Mouse (Mus musculus): ENCODE results near the gene Ccr2.
"Not testable (repeated sequence)": the region's sequence is repeated elsewhere in the genome, so short reads cannot be mapped to it uniquely, and the experiment has no call there.

The Ccr2 gene

DNA sequence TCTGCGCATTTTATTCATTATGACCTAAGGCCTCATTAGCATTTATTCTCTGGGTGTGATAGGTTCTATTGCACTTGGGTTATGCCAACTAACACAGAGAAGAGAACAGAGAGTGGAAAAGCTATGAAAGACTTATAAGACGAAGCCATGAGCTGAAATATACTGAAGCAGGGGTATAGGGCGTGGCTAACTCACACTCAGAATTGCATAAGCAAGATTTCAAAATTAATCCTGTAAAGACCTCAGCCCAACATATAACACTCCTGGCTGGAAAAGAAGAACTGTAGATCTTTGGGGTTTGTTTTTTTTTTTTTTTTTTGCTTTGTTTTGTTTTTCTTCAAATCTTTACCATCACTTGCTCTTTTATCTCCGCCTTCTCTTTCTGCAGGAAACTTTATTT, at the start of gene Ccr2:
Gene Ccr2 (plus strand): TSS at position 228 of the 400 bp plus-strand sequence.
- DNase-seq, result no peak

DNA sequence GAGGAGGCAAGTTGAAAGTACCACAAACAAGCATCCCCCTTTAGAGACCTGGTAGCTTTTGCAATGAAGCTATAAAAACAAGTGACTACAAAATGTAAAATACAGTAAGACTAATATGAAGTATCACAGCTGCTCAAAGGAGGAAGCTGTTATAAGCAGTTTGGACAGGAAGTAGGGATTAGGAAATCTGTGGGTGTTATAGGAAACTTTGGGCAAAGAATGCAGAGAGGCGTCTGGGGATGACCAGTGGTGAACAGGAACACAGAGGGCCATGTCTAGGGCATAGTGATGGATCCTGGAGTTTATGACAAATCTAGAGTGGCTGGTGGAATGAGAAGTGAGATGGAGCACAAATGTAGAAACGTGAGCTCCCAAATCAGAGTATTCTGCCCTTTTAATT, 48.2 kb upstream of the Ccr2 start:
- DNase-seq, result no peak

DNA sequence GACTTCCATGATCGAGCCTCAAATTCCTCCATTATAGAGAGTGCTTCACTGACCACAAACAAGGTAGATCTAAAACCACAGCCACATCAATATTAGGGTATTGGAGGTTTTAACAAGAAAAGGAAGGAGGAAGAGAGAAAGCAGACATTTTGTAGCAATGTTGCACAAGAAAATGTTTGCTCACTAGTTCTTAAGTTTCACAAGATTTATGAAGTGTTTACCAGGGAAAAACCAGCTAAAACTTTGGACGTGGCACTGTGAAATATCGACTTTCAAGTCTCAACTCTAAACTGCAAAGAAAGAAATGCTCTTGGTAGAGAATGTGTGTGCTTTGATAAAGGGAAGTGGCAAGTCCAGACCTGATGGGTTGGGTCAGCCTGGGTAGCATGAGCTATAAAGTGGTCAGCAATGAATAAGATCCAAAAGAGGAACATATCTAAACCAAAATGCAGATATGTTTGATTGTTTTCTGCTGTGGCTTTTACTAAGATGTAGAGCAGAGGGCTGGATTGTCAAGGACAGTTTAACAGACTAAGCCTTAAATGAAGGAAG, 45.5 kb upstream of the Ccr2 start:
- no peak for DNase-seq

DNA sequence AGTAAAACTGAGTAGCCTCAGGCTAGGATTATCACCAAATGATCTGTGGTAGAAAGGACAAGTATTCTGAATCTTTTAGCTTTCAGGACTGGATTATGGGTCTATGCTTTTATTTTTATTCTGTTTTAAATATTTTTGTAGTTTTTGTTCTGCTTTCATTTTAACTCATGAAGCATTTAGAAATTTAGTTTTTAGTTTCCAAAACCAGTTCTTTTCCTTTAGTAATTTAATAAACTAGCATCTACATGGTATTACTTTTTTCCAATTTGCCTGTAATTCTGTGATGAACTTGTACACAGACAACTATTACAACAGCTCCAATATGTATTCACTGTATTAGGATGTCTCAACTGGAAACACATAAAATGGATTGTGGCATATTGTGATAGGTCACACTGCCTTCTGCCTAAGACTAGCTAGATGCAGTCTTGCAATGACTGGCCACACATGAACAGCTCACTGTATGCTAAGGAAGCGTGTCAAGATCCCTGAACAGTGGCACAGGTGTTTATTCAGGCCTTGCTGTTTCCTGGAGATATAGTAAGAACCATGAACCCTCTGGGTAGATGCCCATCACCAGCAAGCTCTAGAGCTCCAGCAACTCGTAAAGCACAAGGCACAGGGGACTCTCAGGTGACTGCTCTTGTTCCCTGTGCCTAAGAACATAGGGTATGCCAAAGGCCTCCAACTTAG, 41.9 kb upstream of the Ccr2 start:
- no peak for DNase-seq

DNA sequence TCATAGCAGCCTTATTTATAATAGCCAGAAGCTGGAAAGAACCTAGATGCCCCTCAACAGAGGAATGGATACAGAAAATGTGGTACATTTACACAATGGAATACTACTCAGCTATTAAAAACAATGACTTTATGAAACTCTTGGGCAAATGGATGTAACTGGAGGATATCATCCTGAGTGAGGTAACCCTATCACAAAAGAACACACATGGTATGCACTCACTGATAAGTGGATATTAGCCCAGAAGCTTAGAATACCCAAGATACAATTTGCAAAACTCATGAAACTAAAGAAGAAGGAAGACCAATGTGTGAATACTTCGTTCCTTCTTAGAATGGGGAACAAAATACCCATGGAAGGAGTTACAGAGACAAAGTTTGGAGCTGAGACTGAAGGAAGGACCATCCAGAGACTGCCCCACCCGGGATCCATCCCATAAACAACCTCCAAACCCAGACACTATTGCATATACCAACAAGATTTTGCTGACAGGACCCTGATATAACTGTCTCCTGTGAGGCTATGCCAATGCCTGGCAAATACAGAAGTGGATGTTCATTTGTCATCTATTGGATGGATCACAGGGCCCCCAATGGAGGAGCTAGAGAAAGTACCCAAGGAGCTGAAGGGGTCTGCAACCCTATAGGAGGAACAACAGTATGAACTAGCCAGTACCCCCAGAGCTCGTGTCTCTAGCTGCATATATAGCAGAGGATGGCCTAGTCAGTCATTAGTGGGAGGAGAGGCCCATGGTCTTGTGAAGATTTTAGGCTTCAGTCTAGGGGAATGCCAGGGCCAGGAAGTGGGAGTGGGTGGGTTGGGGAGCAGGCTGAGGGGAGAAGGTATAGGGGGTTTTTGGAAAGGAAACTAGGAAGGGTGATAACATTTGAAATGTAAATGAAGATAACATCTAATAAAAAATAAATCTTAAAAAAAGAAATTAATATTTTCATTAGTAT, 40.0 kb upstream of the Ccr2 start:
- DNase-seq, result not testable (repeated sequence)

DNA sequence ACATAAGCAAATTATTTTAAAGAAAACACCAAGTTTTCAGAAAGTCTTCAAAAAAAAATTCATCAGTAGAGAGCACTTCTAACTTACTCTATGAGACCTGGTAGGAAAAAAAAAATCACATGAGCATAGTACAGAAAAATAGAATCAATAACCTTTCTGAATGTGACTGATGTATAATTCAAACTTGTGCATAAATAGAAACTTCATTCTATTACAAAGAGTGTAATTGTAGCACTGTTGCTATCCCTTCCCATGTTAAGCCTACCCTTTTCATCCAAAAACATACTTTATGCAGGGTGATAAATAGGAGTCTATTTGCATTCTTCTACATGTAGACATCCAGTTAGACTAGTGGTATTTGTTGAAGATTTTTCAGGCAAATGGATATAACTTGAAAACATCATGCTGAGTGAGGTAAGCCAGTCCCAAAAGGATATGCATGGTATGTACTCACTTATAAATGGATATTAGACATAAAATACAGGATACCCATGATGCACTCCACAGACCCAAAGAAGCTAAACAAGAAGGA, 35.1 kb upstream of the Ccr2 start:
- no peak for DNase-seq

DNA sequence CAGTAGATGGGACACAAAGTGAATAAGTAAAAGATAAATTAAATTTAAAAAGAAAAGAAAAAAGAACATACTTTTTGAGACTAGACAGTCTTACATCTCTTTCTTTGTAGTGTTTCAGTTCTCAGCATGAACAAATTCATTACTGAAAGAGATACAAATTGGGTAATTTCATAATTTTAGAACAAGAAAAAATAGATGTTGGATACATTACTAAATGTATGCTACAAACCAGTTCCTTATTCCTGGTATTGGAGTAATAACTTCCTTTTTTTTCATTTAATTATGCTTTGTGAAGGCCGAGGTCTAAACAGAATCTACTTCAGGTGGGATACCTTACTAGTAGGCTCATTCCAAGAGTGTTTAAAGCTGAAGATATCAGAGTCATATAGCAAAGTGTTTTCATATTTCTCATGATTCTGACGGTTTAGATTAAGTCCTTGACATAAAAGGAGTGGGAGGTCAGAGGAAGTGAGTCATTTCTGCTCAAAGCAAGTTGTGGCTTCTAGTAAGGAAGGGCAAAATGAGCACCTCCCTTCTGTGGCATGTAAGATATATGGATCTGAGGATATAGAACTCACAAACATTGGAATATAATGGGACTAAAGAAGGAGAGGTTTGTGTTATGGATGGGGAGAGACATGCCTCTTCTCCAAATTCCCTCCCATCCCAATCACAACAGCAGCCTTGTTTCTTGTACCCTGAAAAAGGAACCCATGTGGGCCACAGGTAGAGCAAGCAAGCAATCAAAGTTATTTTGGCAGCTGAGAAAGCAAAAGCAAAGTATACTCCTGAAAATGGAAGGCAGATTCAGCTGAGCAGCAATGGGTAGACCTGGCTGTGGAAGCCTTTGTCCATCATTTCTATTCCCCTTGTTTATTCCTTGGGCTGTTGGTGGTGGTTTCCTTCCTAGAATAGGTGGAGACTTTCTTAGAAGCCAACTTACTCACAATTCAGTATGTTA, 33.4 kb upstream of the Ccr2 start:
- DNase-seq, result no peak

DNA sequence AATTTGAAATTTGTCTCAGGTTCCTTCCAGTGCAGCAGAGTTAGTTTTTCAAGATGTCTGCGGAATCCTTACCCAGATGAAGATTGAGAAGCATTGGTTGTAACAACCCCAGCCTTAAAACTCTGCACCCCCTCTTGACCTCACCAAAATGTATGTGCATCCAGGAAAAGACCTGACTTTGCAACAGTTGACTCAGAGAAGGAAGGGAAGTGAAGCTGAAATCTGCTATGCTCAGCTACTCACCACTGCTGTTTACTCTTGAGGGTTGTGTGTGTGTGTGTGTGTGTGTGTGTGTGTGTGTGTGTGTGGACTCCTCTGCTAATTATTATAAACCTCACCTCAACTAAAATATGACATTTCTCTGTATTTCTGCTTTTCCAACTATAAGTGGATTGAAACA, 30.2 kb upstream of the Ccr2 start:
- no peak for DNase-seq

DNA sequence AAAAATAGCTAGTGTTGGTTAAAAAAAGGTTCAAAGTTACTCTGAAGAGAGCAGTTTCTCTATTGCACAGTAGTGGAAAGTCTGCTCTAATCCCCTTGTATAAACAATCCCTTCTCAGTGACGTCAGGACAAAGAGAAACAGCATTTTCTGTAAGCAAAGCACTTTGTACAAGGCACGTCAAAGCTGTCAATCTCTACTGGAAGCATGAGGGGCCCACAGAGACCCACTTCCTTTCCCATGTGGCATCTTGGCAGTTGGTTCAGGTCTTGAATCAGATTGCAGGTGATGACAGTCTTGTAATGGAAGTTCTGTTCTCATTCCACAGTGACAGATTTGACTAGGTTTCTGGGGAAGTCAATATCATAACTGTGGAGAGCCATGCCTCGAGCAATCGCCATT, 21.9 kb upstream of the Ccr2 start:
- no peak for DNase-seq

DNA sequence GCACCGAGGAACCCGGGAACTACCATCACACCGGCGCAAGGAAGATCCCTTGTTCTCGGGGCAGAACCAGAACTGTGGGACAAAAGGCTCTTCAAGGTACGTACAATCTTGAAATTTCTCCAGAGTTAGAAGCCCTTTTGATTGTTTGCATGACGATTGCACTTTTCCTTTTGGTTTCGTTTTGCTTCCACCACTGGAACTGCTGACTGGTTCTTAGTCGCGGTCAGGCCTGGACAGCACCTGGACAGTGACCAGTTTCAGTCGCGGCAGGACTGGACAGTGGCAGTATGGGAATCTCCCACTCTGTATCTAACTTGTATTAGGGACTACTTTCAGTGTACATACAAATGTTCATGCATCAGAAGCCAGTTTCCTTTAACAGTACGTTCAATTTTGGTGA, 21.3 kb upstream of the Ccr2 start:
- not testable (repeated sequence) for DNase-seq

DNA sequence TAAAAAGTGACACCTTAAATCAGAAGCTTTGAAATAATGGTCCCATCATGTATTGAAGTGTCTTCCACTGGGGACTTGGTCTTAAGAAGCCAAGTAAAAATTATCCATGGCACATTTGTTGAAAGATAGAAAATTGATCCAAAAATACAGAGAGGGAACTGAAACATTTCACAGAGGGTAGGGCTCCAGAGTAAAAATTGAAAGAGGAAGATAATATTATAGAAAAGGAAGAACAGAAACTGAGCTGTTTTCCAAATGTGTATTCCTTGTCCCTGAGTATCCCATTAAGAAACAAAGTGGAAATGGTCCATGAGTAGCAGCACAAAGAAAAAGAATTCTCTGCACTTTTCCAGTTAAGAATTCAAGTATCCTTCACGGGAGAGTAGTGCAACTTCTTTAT, 11.3 kb upstream of the Ccr2 start:
- DNase-seq, result no peak

DNA sequence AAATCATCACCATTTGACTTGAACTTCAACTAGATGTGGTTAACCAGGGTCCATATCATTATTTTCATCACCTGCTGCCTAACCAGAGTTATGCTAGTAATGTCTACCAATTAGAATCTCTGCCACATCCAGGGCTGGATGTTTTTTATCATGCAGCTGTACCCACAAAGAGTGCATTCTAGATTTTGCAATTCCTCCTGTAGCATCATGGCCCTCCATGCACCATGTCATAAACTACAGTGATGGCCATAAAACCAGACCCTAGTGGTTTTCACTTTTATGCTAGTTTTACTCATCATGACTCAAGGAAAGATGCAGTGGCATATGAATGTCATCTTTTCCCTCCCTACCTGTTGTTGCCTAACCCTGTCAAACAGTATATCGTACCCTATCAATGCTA, 2.6 kb upstream of the Ccr2 start:
- DNase-seq, result no peak

DNA sequence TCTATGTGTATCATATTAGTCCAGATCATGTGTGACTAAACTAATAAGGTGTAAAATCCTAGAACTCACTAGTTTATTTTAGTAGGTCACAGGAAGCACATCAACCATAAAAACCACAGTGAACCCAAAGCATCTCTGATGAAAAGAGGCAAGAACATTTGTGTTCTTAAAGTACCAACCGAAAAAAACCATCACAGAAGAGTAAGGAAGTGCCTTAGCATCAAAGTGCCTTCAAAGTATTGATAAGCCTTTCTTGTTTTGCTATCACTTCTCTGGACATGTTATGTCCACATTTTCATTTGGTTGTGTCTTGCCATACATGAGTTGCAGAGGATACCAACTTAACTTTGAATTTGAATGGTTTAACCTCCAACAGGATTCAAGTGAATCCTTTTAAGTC, 1.4 kb upstream of the Ccr2 start:
- no peak for DNase-seq

DNA sequence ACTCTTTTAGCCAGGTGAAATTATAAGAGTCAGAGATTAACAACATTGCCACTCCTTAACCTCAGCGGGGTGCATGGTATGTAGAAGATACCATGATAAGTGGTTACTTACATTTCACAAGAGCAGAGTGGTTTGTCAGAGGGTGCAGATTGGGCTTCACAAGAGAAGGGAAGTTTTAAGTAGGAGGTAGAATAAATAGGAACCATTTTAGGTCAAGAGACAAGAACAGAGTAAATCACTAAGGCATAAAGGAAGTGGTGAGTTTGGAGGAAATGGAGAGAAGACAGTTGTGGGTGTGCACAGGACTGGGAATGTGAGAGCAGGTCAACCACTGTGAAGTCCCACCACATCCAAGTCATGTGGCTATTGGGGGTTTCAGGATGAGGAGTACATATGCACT, 1.4 kb downstream of the Ccr2 start:
- no peak for DNase-seq

DNA sequence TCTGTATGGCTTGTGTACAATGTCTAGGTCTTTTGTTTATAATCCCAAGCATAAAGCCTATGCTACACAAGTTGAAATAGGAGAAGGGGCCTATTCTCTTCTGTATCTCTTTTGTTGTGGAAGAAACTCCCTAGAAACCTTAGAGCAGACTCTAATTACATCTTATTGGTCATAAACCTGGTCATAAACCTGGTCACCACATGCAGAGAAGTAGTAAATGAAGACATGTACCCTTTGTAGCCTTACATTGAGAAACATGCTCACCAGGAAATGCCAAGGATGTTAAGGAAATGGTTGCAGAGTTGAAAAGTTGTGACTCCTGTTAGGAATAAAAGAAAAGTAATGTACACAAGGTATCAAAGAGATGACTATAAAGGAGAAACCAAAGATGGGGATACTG, 3.4 kb downstream of the Ccr2 start:
- no peak for DNase-seq

DNA sequence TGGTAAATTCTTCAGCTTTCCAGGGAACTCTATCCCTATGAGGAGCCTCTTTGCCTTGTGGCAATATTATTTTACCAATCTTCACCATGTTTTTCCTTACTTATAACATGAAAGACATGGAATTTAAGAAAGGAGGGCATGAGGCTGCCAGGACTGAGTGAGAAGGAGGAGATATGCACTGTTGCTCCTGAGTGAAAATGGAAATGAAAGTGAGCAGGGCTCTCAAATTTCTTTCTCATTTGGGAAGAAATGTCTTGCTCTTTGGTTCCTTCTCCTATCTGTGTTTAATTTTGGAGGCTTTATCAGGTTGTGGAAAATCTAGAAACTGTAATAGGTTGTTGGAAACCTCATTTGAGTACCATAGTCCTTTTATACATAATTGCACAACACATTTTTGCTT, 5.5 kb downstream of the Ccr2 start:
- DNase-seq, result no peak

DNA sequence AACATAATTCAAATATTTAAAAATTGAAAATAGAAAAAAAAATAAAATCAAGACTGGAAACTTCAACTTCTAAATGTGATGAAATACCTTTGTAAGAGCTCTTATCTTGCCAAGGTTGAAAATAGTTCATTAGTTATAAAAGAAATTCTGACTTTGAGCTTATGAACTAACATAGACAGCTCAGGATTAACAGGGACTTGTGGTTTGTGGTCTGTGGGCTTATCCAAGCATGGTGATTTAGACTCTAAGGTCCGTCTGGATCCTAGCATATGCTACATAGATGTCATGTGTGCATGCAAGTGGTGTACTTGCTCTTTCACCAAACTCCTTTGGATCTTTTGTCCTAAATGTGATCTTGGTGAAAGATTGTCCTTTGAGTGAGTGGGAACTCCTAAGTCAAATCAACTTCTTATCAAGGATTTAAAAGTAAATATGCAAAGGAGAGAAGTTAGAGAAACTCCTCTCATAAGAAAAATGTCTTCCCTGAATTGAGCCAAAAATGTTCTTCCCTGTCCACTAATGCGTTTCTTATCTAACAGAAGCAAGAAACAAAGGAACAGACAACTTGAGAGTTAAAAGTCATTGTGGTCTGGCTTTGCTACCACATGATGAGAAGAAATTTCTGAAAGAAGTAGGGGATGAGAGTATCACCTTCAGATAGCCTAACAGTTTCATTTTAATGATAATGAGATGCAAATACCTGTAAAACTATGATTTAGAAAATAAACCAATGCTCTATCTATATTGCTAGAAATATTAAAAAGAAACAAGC, 6.8 kb downstream of the Ccr2 start:
- no peak for DNase-seq

DNA sequence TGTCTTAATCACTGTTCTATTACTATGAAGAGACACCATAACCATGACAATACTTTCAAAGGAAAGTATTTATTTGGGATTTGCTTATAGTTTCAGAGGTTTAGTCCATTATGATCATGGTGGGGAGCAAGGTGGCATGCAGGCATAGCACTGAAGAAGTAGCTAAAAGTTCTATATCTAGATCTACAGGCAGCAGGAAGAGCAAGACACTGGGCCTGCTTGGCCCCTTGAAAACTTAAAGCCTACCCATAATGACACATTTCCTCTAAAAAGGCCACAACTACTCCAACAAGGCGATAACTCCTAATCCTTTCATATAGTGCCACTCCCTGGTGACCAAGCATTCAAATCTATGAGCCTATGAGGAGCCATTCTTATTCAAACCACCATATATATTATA, 10.2 kb downstream of the Ccr2 start:
- DNase-seq, result no peak

DNA sequence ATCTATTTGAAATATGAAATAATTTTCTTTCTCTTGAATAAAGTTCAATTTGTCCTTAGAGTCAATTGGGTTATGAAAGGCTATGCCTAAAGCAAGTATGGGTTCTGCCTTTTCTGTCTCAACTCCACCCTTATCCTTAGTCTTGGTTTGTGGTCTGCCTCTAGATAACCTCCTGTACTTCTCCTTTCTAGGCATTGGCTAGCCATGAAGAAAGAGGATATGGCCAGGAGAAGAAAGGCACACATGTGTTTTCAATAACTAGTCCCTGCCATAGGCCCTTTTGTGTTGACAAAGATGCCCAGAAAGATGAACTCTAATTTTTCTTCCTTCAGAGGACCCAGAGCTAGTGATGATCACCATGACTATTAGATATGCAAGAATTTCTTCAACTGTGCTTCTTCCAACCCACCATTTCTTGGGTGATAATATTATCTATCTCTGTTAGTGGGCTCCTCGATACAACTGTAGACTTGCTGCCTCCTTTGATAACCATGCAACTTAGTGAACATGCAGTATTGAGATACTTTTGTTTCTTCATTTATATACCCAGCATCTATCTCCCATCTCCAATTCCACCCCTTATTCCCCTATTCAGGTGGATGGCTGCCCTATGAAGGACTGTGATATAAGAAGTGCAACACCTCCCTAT, 11.0 kb downstream of the Ccr2 start:
- no peak for DNase-seq

DNA sequence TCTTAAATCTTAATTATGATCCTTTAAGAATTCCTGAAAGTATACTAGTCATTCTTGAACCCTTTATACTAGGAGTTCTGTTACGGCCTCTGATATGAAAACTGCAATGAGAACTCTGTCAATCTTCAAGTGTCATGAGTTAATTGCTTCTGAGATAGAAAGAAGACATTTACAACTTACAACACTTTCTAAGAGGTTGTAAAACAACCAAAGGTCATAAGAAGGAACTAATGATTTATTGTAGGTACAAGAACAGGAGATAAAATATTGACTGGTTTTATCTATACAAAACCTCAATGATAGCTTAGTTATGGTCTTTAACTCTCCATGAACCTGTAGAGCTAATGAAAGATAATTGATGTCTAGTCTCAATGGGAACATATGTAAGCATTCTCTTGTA, 12.0 kb downstream of the Ccr2 start:
- DNase-seq, result no peak

DNA sequence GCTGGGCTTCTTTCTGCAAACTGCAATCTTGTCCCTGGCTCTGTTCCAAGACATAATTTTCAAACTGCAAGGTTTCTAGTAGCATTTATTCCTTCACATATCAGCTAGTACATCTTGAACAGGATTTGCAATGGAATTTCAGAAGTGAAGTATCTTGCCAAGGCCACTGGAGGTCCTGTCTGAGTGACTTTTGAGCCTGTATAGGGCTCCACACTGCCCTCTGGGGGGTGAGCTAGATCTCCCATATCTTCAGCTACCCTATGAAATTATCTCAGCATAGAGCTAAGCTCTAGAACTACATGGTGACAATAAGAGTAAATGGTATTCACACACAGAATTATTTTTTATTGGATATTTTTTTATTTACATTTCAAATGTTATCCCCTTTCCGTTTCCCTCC, 16.7 kb downstream of the Ccr2 start:
- DNase-seq, result no peak

Measured in cerebellum, adult 11-12 months (tissue).